Mouse (Mus musculus): ENCODE results near the gene Creb5. TPM values are rescaled to one million over a fixed set of nuclear protein-coding genes. Genes with fewer than 3 reads are reported as not detected.

Gene Creb5
- polyA plus RNA-seq, 1 experiment: 4.0 TPM

DNA sequence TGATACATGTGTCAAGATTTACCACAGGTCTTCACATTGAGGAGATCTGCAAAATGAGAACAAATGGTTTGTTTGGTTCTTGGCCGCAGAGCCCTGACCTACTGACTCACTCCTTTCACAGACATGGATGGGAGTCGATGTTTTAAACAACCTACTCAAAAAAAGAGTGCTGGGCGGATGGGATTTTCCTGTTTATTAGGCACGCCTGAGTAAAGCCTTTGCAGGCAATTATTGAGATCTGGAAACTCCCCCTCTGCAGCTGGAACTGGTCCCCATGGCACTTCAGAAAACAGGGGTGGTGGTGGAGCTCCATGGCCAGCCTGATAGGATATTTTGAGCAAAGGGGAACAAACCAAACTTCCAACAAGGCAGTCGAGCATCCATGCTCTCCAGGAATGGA, 258.9 kb downstream of the Creb5 start:
- H3K4me1 ChIP-seq (ENCODE audit: control insufficient read depth, insufficient read depth, low read length): peaks cover 2% of the 10 kb centered on the region; the same call in 1 of the 2 replicates
- no peak overlapping the region for H3K4me3 ChIP-seq (replicated peaks; ENCODE audit: extremely low read depth, low read depth, low read length)
- DNase-seq: no peak
- no peak for TF ChIP-seq POLR2A (IDR thresholded peaks at IDR 0.05; ENCODE audit: borderline replicate concordance, extremely low read depth, low read depth, low read length)
- no peak for TF ChIP-seq CTCF (IDR thresholded peaks at IDR 0.05; ENCODE audit: insufficient read depth, low read length)
- 40% methylated on average over 5 of the region's 5 CpGs for WGBS

DNA sequence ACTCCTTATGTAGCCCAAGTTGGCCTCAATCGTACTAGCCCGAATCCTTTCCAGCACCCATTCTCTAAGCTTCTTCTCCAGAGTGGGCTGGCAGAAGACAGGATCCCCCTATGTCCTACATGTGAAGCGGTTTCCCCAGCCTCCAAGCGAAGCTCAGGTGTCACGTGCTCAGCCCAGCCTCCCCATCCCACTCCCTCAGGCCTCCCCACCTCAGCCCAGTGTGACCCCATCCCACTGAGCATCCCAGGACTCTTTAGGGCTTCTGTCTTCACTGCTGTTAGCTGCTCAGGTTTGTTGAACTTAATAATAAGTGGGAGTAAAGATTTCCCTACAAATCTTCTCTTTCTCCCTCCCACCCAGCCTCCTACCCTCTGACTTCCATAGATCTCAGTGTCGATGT, 261.2 kb downstream of the Creb5 start:
- Histone ChIP-seq H3K4me3 (replicated peaks; ENCODE audit: extremely low read depth, low read depth, low read length) (no peak overlapping the region), H3K4me1 (ENCODE audit: control insufficient read depth, insufficient read depth, low read length) (peaks cover 2% of the 10 kb centered on the region; the same call in 1 of the 2 replicates)
- TF ChIP-seq CTCF (IDR thresholded peaks at IDR 0.05; ENCODE audit: insufficient read depth, low read length): no peak
- TF ChIP-seq POLR2A (IDR thresholded peaks at IDR 0.05; ENCODE audit: borderline replicate concordance, extremely low read depth, low read depth, low read length): no peak
- 78% methylated on average over 6 of the region's 6 CpGs for WGBS
- DNase-seq: no peak

DNA sequence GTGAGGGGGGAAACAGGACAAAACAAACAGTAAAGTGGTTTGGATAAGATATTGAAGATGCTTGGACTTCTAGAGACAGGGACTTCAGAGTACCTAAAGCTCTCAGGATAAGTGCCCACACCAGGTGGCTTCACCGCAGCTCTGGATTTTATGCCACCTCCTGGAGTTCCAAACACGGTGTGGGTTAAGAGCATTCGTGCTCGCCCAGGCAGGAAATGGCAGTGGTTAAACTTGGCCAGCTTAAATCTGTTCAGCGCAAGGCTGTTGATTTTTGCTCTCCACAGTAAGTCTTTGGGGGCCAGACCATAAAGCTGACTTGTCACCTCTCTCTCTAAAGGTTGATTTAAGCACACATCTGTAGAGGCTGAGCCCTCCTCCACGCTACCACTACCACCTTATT, 262.3 kb downstream of the Creb5 start:
- TF ChIP-seq POLR2A (IDR thresholded peaks at IDR 0.05; ENCODE audit: borderline replicate concordance, extremely low read depth, low read depth, low read length) (no peak), CTCF (IDR thresholded peaks at IDR 0.05; ENCODE audit: insufficient read depth, low read length) (no peak)
- 35% methylated on average over 6 of the region's 6 CpGs for WGBS
- DNase-seq: no peak
- peaks cover 2% of the 10 kb centered on the region; the same call in 1 of the 2 replicates for H3K4me1 ChIP-seq (ENCODE audit: control insufficient read depth, insufficient read depth, low read length)
- H3K4me3 ChIP-seq (replicated peaks; ENCODE audit: extremely low read depth, low read depth, low read length): no peak overlapping the region

DNA sequence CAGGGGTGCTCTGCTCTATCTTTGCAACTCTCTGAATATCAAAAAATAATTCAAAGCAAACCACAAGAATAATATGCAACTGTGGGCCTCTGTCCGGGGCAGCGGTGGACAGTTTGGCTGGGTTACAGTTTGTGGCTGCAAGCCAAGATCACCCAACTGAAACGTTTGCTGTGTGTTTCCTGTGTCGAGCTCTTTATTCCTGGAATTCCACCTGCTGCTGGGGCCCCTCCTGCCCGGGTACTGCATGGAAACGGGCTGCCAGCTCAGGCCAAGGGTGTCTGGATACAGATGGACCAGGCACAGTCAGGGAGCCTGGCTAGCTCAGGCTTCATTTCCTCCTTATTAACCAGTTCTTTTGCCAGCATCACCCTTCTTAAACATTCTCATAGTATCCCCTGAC, 269.0 kb downstream of the Creb5 start:
- no peak for TF ChIP-seq CTCF (IDR thresholded peaks at IDR 0.05; ENCODE audit: insufficient read depth, low read length)
- TF ChIP-seq POLR2A (IDR thresholded peaks at IDR 0.05; ENCODE audit: borderline replicate concordance, extremely low read depth, low read depth, low read length): no peak
- DNase-seq: no peak
- Histone ChIP-seq H3K4me3 (replicated peaks; ENCODE audit: extremely low read depth, low read depth, low read length) (no peak overlapping the region), H3K4me1 (ENCODE audit: control insufficient read depth, insufficient read depth, low read length) (no peaks in the 10 kb centered on the region)
- 2% methylated on average over 6 of the region's 6 CpGs for WGBS

DNA sequence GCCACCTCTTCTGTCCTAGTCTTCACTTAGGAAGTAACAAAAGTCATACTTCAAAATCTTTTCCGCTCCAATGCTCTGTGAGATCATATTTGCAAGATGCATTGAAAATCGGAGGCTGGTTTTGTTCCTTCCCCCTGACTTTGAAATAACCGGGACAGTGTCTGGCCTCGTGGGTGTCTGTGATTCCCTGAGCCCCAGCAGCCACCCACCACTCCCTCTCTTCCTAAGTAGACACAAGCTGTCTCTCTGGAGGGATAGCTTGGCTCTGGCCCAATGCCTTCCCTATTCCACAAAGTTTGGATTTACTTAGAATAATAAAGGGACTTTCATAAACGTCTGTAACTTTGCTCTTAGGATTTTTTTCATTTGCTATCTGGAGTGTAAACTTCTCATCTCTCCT, 273.9 kb downstream of the Creb5 start:
- H3K4me1 ChIP-seq (ENCODE audit: control insufficient read depth, insufficient read depth, low read length): no peaks in the 10 kb centered on the region
- no peak overlapping the region for H3K4me3 ChIP-seq (replicated peaks; ENCODE audit: extremely low read depth, low read depth, low read length)
- no peak for TF ChIP-seq CTCF (IDR thresholded peaks at IDR 0.05; ENCODE audit: insufficient read depth, low read length)
- no peak for TF ChIP-seq POLR2A (IDR thresholded peaks at IDR 0.05; ENCODE audit: borderline replicate concordance, extremely low read depth, low read depth, low read length)
- 47% methylated on average over 5 of the region's 5 CpGs for WGBS
- DNase-seq: no peak

DNA sequence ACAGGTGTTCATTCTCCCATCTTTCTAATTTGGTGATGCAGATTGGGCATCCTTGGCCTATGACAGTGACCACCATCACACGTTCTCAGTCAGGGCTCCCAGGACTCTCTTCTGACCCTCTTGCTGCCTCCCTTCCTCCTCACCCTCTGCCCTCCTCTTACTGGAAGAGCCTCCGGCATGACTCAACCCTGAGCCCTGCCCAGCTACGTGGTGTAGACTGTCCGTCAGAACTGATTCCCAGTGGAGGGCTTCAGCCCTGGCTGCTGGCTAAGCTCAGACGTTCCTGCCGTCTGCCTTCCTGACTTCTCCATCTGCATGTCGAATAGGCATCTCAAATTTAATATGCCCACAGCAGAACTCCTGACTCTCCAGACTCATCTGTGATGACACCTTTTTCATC, 275.5 kb downstream of the Creb5 start:
- H3K4me1 ChIP-seq (ENCODE audit: control insufficient read depth, insufficient read depth, low read length): peaks cover 3% of the 10 kb centered on the region
- no peak for DNase-seq
- WGBS: 80% methylated on average over 7 of the region's 7 CpGs
- no peak overlapping the region for H3K4me3 ChIP-seq (replicated peaks; ENCODE audit: extremely low read depth, low read depth, low read length)
- TF ChIP-seq CTCF (IDR thresholded peaks at IDR 0.05; ENCODE audit: insufficient read depth, low read length) (no peak), POLR2A (IDR thresholded peaks at IDR 0.05; ENCODE audit: borderline replicate concordance, extremely low read depth, low read depth, low read length) (no peak)

DNA sequence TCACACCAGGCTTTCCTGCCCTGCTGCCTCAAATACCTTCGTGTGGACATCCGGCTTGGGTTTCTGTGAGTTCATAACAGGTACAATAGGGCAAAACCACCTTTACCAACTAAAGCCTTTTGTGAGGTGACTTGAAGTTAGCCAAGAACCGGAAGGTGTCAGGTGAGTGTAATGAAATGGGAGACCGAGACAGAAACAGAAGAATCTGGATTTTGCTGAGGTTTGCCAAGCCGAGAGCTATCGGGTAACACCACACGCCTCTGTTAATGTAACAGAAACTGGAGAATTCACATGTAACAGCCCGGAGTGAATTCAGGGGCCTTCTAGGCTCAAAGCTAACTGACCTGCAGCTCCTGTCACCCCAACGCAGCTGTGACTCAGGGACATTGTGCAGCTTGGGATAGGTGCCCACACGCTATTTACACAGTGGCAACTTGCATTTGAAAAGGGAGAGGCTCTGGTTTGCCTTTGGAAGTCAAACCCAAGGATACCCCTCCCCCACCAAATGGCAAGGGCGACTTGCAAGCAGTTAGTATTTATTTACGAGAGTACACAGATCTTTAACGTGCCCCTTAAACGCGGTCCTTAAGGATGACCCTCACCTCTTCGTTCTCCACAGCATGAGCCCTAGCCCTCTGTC, 276.6 kb downstream of the Creb5 start:
- Histone ChIP-seq H3K4me1 (ENCODE audit: control insufficient read depth, insufficient read depth, low read length) (peaks cover 3% of the 10 kb centered on the region), H3K4me3 (replicated peaks; ENCODE audit: extremely low read depth, low read depth, low read length) (no peak overlapping the region)
- DNase-seq: no peak
- WGBS: 73% methylated on average over 16 of the region's 16 CpGs
- TF ChIP-seq CTCF (IDR thresholded peaks at IDR 0.05; ENCODE audit: insufficient read depth, low read length) (no peak), POLR2A (IDR thresholded peaks at IDR 0.05; ENCODE audit: borderline replicate concordance, extremely low read depth, low read depth, low read length) (no peak)

DNA sequence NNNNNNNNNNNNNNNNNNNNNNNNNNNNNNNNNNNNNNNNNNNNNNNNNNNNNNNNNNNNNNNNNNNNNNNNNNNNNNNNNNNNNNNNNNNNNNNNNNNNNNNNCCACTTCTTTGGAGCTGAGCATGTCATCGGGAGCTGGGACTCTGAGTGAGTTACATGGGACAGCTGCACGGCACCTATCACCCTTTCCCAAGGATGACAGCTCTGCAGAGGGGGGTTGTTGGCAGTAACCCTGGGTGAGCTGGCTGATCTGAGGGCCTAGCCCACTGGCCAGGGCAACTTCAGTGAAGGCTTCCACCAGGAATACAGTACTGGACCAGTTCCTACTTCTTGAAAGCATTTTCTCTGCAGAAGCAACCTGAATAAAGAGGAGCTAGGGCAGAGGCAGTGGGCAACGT, 282.4 kb downstream of the Creb5 start:
- WGBS: 68% methylated on average over 3 of the region's 3 CpGs

DNA sequence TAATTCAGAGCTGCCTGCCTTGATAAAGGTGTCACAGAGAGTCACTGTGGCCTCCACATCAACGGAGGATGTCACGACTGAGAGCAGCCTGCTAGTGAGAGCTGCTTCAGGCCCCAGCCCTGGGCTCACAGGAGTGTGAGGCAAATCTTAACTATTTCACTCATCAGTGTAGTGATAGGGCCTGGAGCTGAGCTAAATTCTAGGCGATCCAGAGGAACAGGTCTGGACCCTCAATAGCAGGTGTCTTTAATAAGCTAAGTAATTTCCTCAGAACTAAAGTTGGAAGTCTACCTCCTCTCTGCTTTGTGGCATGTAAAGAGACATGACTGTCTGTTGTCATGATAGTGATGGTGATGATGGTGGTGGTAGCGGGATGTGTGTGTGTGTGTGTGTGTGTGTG, 283.8 kb downstream of the Creb5 start:
- DNase-seq: no peak
- no peak for TF ChIP-seq CTCF (IDR thresholded peaks at IDR 0.05; ENCODE audit: insufficient read depth, low read length)
- no peak for TF ChIP-seq POLR2A (IDR thresholded peaks at IDR 0.05; ENCODE audit: borderline replicate concordance, extremely low read depth, low read depth, low read length)
- 93% methylated on average over 4 of the region's 4 CpGs for WGBS
- peaks cover 11% of the 10 kb centered on the region for H3K4me1 ChIP-seq (ENCODE audit: control insufficient read depth, insufficient read depth, low read length)
- no peak overlapping the region for H3K4me3 ChIP-seq (replicated peaks; ENCODE audit: extremely low read depth, low read depth, low read length)

More for the DNA sequence above, 282.4 kb downstream of the Creb5 start:
- Histone ChIP-seq H3K4me1 (ENCODE audit: control insufficient read depth, insufficient read depth, low read length) (peaks cover 11% of the 10 kb centered on the region), H3K4me3 (replicated peaks; ENCODE audit: extremely low read depth, low read depth, low read length) (no peak overlapping the region)
- TF ChIP-seq POLR2A (IDR thresholded peaks at IDR 0.05; ENCODE audit: borderline replicate concordance, extremely low read depth, low read depth, low read length) (no peak), CTCF (IDR thresholded peaks at IDR 0.05; ENCODE audit: insufficient read depth, low read length) (no peak)
- no peak for DNase-seq

DNA sequence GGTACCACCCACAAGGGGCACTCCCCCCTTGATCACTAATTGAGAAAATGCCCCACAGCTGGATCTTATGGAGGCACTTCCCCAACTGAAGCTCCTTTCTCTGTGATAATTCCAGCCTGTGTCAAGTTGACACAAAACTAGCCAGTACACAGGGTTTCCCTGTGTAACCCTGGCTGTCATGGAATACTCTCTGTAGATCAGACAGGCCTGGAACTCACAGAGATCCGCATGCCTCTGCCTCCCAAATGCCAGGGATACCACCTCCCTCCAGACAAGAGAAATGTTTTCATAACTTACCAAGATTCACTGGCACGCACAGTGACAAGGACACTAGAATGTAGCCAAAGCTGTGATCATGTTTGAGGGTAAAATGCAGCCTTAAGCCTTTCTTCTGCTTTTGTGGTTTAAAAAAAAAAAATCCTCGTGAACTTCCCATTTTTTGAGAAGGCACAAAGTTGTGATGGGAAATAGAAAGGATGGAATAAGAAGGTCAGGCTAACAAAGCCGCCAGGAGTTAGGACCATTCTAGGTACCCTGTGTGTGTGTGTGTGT, 284.6 kb downstream of the Creb5 start:
- no peak overlapping the region for H3K4me3 ChIP-seq (replicated peaks; ENCODE audit: extremely low read depth, low read depth, low read length)
- peaks cover 9% of the 10 kb centered on the region for H3K4me1 ChIP-seq (ENCODE audit: control insufficient read depth, insufficient read depth, low read length)
- no peak for TF ChIP-seq POLR2A (IDR thresholded peaks at IDR 0.05; ENCODE audit: borderline replicate concordance, extremely low read depth, low read depth, low read length)
- TF ChIP-seq CTCF (IDR thresholded peaks at IDR 0.05; ENCODE audit: insufficient read depth, low read length): no peak
- 87% methylated on average over 4 of the region's 4 CpGs for WGBS
- DNase-seq: no peak

Measured in lung, adult 2 months (tissue).